Mouse (Mus musculus) heart, postnatal 10 days (tissue): ENCODE measurements at regions not wholly inside any gene's neighbourhood (a gene's known extent, or its start where the extent isn't known, plus 50 kb on each side); places are given as distances from the start of the nearest gene placed in this dataset.

Experiments used
- DNase-seq, 2 experiments: peaks; one replicate each; pipeline ENCODE4 v3.0.0; 2021
- intact Hi-C: fragments of 180-260 bp; cut with DNase I; formaldehyde crosslinking; loops from one replicate; pipeline ENCODE4 v1.15.1; 2025

- intact Hi-C loops, result no loop called here
- DNase-seq, result no peak
Measured at GRCm38 (mm10) chr14:111212929-111213657, 458.1 kb upstream of the Slitrk6 start.

- DNase-seq, result no peak
- intact Hi-C loops, result no loop called here
Measured at GRCm38 (mm10) chr14:111226926-111227325, 448.0 kb upstream of the Slitrk5 start.

GRCm38 (mm10) chr14:111239121-111239520 lies 435.8 kb upstream of the Slitrk5 start:
- DNase-seq, result no peak
- intact Hi-C loops, result no loop called here

- peak; percentile 5 to 8 for DNase-seq
- intact Hi-C loops, result no loop called here
Measured at GRCm38 (mm10) chr14:111249347-111249946, 425.4 kb upstream of the Slitrk5 start.

GRCm38 (mm10) chr14:111253190-111253589 lies 421.7 kb upstream of the Slitrk5 start:
- no peak for DNase-seq
- intact Hi-C loops, result no loop called here

GRCm38 (mm10) chr14:111261696-111262095 lies 413.2 kb upstream of the Slitrk5 start:
- no peak for DNase-seq
- intact Hi-C loops, result no loop called here

GRCm38 (mm10) chr14:111270239-111270638 lies 404.7 kb upstream of the Slitrk5 start:
- DNase-seq, result no peak
- intact Hi-C loops, result no loop called here

GRCm38 (mm10) chr14:111281354-111281753 lies 393.5 kb upstream of the Slitrk5 start:
- no peak for DNase-seq
- intact Hi-C loops, result no loop called here

- no peak for DNase-seq
- intact Hi-C loops, result no loop called here
Measured at GRCm38 (mm10) chr14:111283681-111284461, 391.0 kb upstream of the Slitrk5 start.

- DNase-seq, result no peak
- intact Hi-C loops, result no loop called here
Measured at GRCm38 (mm10) chr14:111285981-111286380, 388.9 kb upstream of the Slitrk5 start.

GRCm38 (mm10) chr14:111295521-111295920 lies 379.4 kb upstream of the Slitrk5 start:
- DNase-seq, result no peak
- intact Hi-C loops, result no loop called here

GRCm38 (mm10) chr14:111297796-111298195 lies 377.1 kb upstream of the Slitrk5 start:
- intact Hi-C loops, result no loop called here
- DNase-seq, result no peak

GRCm38 (mm10) chr14:111330570-111330969 lies 344.3 kb upstream of the Slitrk5 start:
- no peak for DNase-seq
- intact Hi-C loops, result no loop called here

- intact Hi-C loops, result no loop called here
- no peak for DNase-seq
Measured at GRCm38 (mm10) chr14:111353518-111353917, 321.4 kb upstream of the Slitrk5 start.

GRCm38 (mm10) chr14:111396803-111397202 lies 278.1 kb upstream of the Slitrk5 start:
- no peak for DNase-seq
- intact Hi-C loops, result no loop called here

- no peak for DNase-seq
- intact Hi-C loops, result no loop called here
Measured at GRCm38 (mm10) chr14:111400809-111401208, 274.1 kb upstream of the Slitrk5 start.

- intact Hi-C loops, result no loop called here
- DNase-seq, result no peak
Measured at GRCm38 (mm10) chr14:111402538-111402937, 272.4 kb upstream of the Slitrk5 start.

GRCm38 (mm10) chr14:111403555-111403954 lies 271.3 kb upstream of the Slitrk5 start:
- peak; percentile 4 for DNase-seq
- intact Hi-C loops, result no loop called here

- intact Hi-C loops, result no loop called here
- DNase-seq, result no peak
Measured at GRCm38 (mm10) chr14:111413543-111413942, 261.4 kb upstream of the Slitrk5 start.

GRCm38 (mm10) chr14:111418531-111418930 lies 256.4 kb upstream of the Slitrk5 start:
- intact Hi-C loops, result no loop called here
- no peak for DNase-seq

GRCm38 (mm10) chr14:111429101-111429857 lies 245.6 kb upstream of the Slitrk5 start:
- intact Hi-C loops, result no loop called here
- no peak for DNase-seq
